Mouse (Mus musculus) fibroblast of lung, adult 2 months (primary cell): ENCODE results near the gene Zcchc10.
"Not testable (repeated sequence)": the region's sequence is repeated elsewhere in the genome, so short reads cannot be mapped to it uniquely, and the experiment has no call there.

Experiments
- DNase-seq: peaks from one replicate; pipeline ENCODE4 v3.0.0-alpha.2; 2011; ENCODE audit warnings: low read depth

Zcchc10 gene

GRCm38 (mm10) chr11:53324512-53324968 is at the start of gene Zcchc10:
TSS of gene Zcchc10 (plus strand) at chr11:53324679.
- no peak for DNase-seq

DNA sequence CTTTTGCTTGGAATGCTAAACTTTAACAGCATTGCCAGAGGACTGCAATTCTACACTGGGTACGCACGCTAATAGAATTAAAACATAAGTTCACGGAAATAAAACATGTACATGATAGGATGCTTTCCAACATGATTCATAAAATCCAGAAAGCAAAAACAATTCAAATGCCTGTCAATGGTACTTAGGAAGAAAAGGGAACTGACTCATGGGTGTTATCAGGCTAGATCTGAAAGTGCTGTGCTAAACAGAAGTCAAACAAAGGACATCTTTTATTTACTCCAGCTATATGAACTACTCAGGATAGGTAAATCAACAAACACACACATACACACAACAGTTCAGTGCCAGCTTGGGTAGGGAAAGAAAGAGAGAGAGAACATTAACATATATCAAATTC is 49.1 kb upstream of the Zcchc10 start:
- DNase-seq = no peak

DNA sequence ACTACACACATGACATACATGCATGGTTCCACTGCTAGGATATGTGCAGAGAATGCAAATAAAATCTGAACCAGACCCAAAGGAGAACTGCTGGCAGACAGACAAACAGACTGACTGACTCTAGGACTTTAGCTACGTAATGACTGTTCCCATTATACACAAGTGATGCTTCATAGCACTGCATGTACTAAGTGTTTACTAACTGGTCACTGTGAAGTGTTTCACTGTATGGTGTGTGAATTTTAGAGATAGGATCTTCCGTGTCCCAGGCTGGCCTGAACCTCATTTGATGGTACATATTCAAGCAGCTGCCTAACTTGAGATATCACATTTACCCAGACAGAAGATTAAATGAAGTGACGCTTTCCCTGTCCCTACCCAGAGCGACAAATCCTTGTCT is 46.1 kb upstream of the Zcchc10 start:
- DNase-seq = no peak

DNA sequence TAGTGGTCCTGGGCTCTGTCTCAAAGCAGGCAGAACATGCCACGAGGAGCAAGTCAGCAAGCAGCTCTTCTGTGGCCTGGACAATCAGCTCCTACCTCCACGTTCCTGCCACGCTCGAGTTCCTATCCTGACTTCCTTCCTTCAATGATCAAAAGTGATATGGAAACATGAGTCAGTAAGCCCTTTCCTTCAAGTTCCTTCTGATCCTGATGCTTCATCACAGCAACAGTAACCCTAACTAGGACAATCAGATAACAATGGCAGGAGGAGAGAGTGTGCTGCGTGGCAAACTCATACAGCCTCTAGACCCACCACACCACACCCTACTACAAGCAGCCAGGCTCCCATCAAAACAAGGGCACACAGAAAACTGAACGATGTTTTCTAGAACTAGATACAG is 38.6 kb upstream of the Zcchc10 start:
- DNase-seq = no peak

- DNase-seq = not testable (repeated sequence)
Observed at GRCm38 (mm10) chr11:53290187-53290586, 34.3 kb upstream of the Zcchc10 start.

GRCm38 (mm10) chr11:53290871-53291270 is 33.6 kb upstream of the Zcchc10 start:
- DNase-seq = no peak

GRCm38 (mm10) chr11:53294441-53294840 is 30.0 kb upstream of the Zcchc10 start:
- no peak for DNase-seq

DNA sequence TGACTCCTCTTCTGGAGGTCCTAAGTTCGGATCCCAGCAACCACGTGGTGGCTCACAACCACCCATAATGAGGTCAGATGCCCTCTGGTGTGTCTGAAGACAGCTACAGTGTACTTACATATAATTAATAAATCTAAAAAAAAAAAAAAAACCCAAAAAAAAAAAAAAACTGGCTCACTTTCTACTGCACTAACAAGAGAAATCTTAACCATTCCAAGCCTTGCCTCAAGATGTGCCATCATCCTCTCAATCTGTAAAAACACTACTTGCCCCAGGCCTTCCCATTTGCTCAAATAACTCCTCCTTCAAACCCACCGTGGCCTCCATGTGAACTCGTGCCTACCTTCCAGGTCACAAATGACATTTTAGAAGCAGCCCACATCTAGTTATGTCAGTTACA is 27.6 kb upstream of the Zcchc10 start:
- DNase-seq = no peak

- no peak for DNase-seq
Observed at GRCm38 (mm10) chr11:53297947-53298860, 26.3 kb upstream of the Zcchc10 start.

GRCm38 (mm10) chr11:53299551-53300329 is 24.7 kb upstream of the Zcchc10 start:
- no peak for DNase-seq

DNA sequence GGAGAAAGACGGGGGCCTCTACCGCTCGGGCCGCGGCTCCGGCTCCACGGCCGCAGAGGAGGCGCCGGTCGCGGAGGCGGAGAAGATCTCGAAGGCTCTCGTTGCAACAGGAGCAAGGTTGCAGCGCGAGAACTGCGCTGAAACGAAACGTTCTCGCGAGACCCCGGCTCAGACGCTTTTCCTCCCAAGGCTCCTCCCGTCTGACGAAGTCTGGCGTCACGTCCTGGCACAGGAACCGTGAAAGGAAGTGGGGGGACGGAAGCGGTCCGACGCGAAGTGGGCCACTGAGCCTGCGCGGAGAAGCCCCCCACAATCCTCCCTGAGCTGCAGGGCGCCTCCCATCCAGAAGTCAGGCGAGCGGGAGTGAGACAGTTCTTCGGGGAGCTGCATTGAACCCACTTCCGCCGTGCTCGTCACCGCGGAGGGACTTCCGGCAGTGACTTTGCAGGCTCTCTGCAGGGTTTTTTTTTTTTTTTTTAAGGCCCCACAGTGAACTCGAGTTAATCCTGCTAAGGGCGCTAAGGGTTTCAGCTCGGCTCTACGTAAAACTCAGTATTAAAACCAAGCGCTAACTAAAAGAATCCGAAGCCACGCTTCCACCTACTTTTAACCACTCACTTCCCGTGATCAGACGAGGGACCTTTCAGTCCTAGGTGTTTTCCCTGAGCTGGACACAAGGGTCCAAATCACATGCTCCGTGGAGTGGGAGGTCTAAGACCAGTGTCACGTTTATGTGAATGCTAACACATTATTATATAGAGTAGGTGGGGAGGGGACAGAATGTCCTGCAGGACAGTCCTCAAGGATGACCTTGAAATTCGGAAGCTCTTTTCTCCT is 23.9 kb upstream of the Zcchc10 start, which contains the start of gene Hspa4:
Hspa4 (minus strand) TSS at position 128 of the 837 bp plus-strand sequence.
- DNase-seq = peak; percentile 99

DNA sequence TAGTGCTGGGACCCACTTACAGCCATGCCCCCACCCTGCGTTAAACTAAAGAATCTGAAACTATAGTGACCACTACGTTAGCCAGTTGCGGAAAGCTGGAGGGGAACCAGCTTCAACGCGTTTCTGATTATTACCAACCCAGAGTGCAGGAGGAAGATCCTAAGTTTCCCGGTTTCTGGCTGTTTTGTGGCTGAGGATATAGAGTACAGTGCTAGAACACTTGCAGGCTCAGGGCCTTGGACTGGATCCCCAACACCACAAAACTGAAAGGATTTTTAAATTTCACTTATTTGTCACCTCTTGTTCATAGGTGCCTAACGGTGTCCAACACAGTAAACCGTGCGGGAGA is 23.3 kb upstream of the Zcchc10 start:
- no peak for DNase-seq

DNA sequence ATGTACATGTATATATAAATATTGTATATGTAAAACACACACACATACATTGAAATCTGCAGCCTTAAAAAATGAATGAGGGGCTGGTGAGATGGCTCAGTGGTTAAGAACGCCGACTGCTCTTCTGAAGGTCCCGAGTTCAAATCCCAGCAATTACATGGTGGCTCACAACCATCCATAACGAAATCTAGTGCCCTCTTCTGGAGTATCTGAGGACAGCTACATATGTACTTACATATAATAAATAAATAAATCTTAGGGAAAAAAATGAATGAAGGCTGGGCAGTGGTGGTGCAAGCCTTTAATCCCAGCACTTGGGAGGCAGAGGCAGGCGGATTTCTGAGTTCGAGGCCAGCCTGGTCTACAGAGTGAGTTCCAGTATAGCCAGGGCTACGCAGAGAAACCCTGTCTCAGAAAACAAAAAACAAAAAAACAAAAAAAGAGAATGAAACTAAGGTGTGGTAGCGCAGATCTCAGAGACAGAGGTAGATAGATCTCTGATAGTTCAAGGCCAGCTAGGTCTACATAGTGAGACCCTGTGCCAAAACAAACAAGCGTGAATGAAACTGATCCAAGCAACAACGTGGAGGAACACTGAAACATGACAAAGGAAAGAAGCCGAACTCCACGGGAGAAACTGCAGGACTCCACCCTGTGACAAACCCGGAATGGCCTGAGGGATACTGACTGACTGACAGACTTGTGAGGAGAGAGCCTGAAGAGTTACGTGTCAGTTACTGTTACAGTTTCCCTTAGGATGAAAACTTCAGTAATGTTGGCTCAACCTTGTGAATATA is 20.2 kb upstream of the Zcchc10 start:
- DNase-seq = no peak

DNA sequence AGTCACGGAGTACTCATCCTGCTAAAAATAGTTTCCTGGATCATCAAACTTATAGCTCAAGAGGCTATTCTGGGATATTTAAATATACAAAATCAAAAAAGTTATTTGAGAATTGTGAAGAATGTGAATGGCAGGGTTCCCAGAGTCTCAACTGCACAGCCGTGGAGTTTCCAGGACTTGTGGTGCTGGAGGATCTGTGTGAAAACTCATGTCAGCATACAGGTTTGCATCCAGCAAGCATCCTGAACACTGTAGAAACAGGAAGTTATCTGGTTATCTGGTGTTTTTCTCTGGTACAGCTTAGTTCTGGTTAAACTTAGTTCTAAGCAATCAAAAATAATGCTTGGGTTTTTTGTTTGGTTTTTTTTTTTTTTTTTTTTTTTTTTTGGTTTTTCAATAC is 17.5 kb upstream of the Zcchc10 start:
- peak; percentile 61 for DNase-seq

GRCm38 (mm10) chr11:53307558-53308065 is 16.9 kb upstream of the Zcchc10 start:
- DNase-seq = no peak

- peak; percentile 96 for DNase-seq
Observed at GRCm38 (mm10) chr11:53308251-53308864, 16.1 kb upstream of the Zcchc10 start.

DNA sequence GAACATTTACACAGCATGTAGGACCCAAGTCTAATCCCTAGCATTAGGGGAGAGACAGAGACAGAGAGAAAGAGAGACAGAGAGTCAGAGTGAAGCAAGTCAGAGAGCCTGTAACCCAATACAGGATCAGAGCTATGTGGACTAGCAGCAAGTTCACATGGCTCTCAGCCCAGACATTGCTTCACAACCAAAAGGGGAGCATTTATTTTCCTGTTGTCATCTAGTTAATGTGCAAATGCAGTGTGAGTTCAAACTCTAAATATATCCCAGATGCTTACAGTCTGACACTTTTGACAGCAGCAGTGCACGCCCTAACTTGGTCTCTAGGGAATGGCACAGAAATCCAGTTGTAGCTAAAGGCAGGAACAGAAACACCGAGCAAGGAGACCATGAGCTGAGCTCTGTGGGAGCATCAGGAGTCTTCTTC is 15.6 kb upstream of the Zcchc10 start:
- peak; percentile 100 for DNase-seq

- DNase-seq = no peak
Observed at GRCm38 (mm10) chr11:53311385-53311784, 13.1 kb upstream of the Zcchc10 start.

GRCm38 (mm10) chr11:53312823-53313222 is 11.7 kb upstream of the Zcchc10 start:
- DNase-seq = not testable (repeated sequence)

GRCm38 (mm10) chr11:53314770-53315173 is 9.7 kb upstream of the Zcchc10 start:
- peak; percentile 82 for DNase-seq
